Mouse (Mus musculus) liver, embryonic 16.5 days (tissue): ENCODE results near the gene Cdyl. TPM values are rescaled to one million over a fixed set of nuclear protein-coding genes. Genes with fewer than 3 reads are reported as not detected.

ENCODE experiments used
- ATAC-seq: fragments of 200-750 bp; cut with Nextera tagmentation; 2 replicates; pipeline ENCODE4 v1.8.0; 2017; ENCODE audit warnings: low read depth, mild to moderate bottlenecking, moderate number of reproducible peaks, moderate library complexity
- H3K27ac ChIP-seq: fragments of 300-500 bp; sonication (generic); 2 replicates; pipeline ENCODE4 v1.5.1; 2014; ENCODE audit warnings: mild to moderate bottlenecking, low read length
- H3K27me3 ChIP-seq: fragments of 300-500 bp; sonication (generic); 2 replicates; pipeline ENCODE4 v1.6.1; 2014; ENCODE audit warnings: low read depth, low read length, mixed read lengths; ENCODE audit not compliant: control insufficient read depth, insufficient read depth
- H3K36me3 ChIP-seq: fragments of 300-500 bp; sonication (generic); 2 replicates; pipeline ENCODE4 v1.6.1; 2014; ENCODE audit warnings: mild to moderate bottlenecking; ENCODE audit not compliant: control insufficient read depth, insufficient read depth
- H3K4me1 ChIP-seq: fragments of 300-500 bp; sonication (generic); 2 replicates; pipeline ENCODE4 v1.6.1; 2014; ENCODE audit warnings: low read depth, low read length, mixed read lengths; ENCODE audit not compliant: control insufficient read depth
- H3K4me2 ChIP-seq: fragments of 300-500 bp; sonication (generic); 2 replicates; pipeline ENCODE4 v1.6.1; 2014; ENCODE audit warnings: low read depth, low read length, mixed read lengths
- H3K4me3 ChIP-seq: fragments of 300-500 bp; sonication (generic); 2 replicates; pipeline ENCODE4 v1.5.1; 2014; ENCODE audit warnings: low read depth, mild to moderate bottlenecking, low read length
- H3K9ac ChIP-seq: fragments of 300-500 bp; sonication (generic); 2 replicates; pipeline ENCODE4 v1.6.1; 2014; ENCODE audit warnings: low read depth, low read length
- H3K9me3 ChIP-seq: fragments of 300-500 bp; sonication (generic); replicated peaks from 2 replicates; pipeline ENCODE4 v1.6.1; 2016; ENCODE audit warnings: low read length; ENCODE audit not compliant: control insufficient read depth
- WGBS: fragments of 180-500 bp; shearing (Covaris S2); extraction: QIAGEN DNeasy Blood & Tissue Kit; methylation state at CpG from one replicate; pipeline ENCODE4 v1.1.7; 2014; ENCODE audit not compliant: insufficient replicate concordance; 5-methylcytosine and 5-hydroxymethylcytosine counted together
- polyA plus RNA-seq: library from polyadenylated mRNA; unstranded; fragments of >200 nt; fragmentation: Nextera tagmentation; extraction: Ambion mirVana; gene quantifications from 2 replicates; pipeline ENCODE4 v1.2.1, GENCODE M21; 2015

The Cdyl gene
- polyA plus RNA-seq, 1 experiment from 2014 or later: 3.4 TPM

- no peaks in the 10 kb centered on the region for H3K9me3 ChIP-seq
- 0 out of 2 replicates have a peak overlapping the region, but pooled peaks have one; percentile 6 for H3K27ac ChIP-seq
- WGBS: 27% methylated on average over 3 of the region's 3 CpGs
- peaks cover 62% of the 10 kb centered on the region for H3K4me1 ChIP-seq
- no peak overlapping the region for H3K4me3 ChIP-seq
- peak; percentile 60; the same call in 1 of the 2 replicates for ATAC-seq
- no peaks in the 10 kb centered on the region for H3K36me3 ChIP-seq
- no peak overlapping the region for H3K4me2 ChIP-seq
- no peaks in the 10 kb centered on the region for H3K27me3 ChIP-seq
- H3K9ac ChIP-seq: no peak overlapping the region
Measured at GRCm38 (mm10) chr13:35764559-35764958, 104.9 kb downstream of the Cdyl start.

GRCm38 (mm10) chr13:35765817-35766216 is 106.2 kb downstream of the Cdyl start:
- H3K4me1 ChIP-seq: peaks cover 57% of the 10 kb centered on the region
- H3K4me3 ChIP-seq: no peak overlapping the region
- no peak overlapping the region for H3K9ac ChIP-seq
- H3K9me3 ChIP-seq: no peaks in the 10 kb centered on the region
- peak overlapping the region; percentile 32; the same call in 1 of the 2 replicates for H3K27ac ChIP-seq
- ATAC-seq: no peak
- H3K36me3 ChIP-seq: no peaks in the 10 kb centered on the region; the same call in 1 of the 2 replicates
- no peaks in the 10 kb centered on the region for H3K27me3 ChIP-seq
- WGBS: 59% methylated on average over 2 of the region's 2 CpGs
- no peak overlapping the region for H3K4me2 ChIP-seq

- Histone ChIP-seq H3K4me1 (peaks cover 55% of the 10 kb centered on the region), H3K27me3 (no peaks in the 10 kb centered on the region), H3K36me3 (no peaks in the 10 kb centered on the region; the same call in 1 of the 2 replicates), H3K4me3 (no peak overlapping the region), H3K9me3 (no peaks in the 10 kb centered on the region), H3K9ac (no peak overlapping the region), H3K27ac (no peak overlapping the region), H3K4me2 (no peak overlapping the region)
- WGBS: 70% methylated on average over 2 of the region's 2 CpGs
- ATAC-seq: no peak
Measured at GRCm38 (mm10) chr13:35769673-35770072, 110.0 kb downstream of the Cdyl start.

- ATAC-seq: no peak
- Histone ChIP-seq H3K4me1 (peaks cover 50% of the 10 kb centered on the region), H3K4me3 (no peak overlapping the region), H3K27ac (no peak overlapping the region), H3K36me3 (no peaks in the 10 kb centered on the region; the same call in 1 of the 2 replicates), H3K27me3 (no peaks in the 10 kb centered on the region), H3K4me2 (no peak overlapping the region), H3K9me3 (no peaks in the 10 kb centered on the region), H3K9ac (no peak overlapping the region)
- whole genome bisulfite sequencing: 85% methylated on average over 9 of the region's 9 CpGs
Measured at GRCm38 (mm10) chr13:35770421-35770820, 110.8 kb downstream of the Cdyl start.

- ATAC-seq: peak; percentile 53
- Histone ChIP-seq H3K9me3 (no peaks in the 10 kb centered on the region), H3K27me3 (no peaks in the 10 kb centered on the region), H3K4me3 (no peak overlapping the region), H3K4me1 (peaks cover 37% of the 10 kb centered on the region), H3K27ac (no peak overlapping the region), H3K36me3 (no peaks in the 10 kb centered on the region; the same call in 1 of the 2 replicates), H3K9ac (no peak overlapping the region), H3K4me2 (no peak overlapping the region)
- WGBS: 54% methylated on average over 9 of the region's 9 CpGs
Measured at GRCm38 (mm10) chr13:35771968-35772382, 112.3 kb downstream of the Cdyl start.

GRCm38 (mm10) chr13:35773763-35774162 is 114.1 kb downstream of the Cdyl start:
- Histone ChIP-seq H3K4me2 (no peak overlapping the region), H3K9me3 (no peaks in the 10 kb centered on the region), H3K4me1 (peaks cover 24% of the 10 kb centered on the region), H3K4me3 (no peak overlapping the region), H3K36me3 (no peaks in the 10 kb centered on the region; the same call in 1 of the 2 replicates), H3K27me3 (no peaks in the 10 kb centered on the region), H3K27ac (no peak overlapping the region), H3K9ac (no peak overlapping the region)
- no peak for ATAC-seq
- WGBS: 62% methylated on average over 7 of the region's 7 CpGs

- no peaks in the 10 kb centered on the region for H3K27me3 ChIP-seq
- H3K9ac ChIP-seq: no peak overlapping the region
- H3K4me1 ChIP-seq: peaks cover 21% of the 10 kb centered on the region
- no peaks in the 10 kb centered on the region for H3K36me3 ChIP-seq
- no peak overlapping the region for H3K4me2 ChIP-seq
- H3K4me3 ChIP-seq: no peak overlapping the region
- no peaks in the 10 kb centered on the region for H3K9me3 ChIP-seq
- no peak for ATAC-seq
- WGBS: 89% methylated on average over 7 of the region's 7 CpGs
- no peak overlapping the region for H3K27ac ChIP-seq
Measured at GRCm38 (mm10) chr13:35776123-35776522, 116.5 kb downstream of the Cdyl start.

- ATAC-seq: no peak
- Histone ChIP-seq H3K36me3 (no peaks in the 10 kb centered on the region), H3K4me2 (no peak overlapping the region), H3K27ac (no peak overlapping the region), H3K9me3 (no peaks in the 10 kb centered on the region), H3K4me1 (peaks cover 40% of the 10 kb centered on the region), H3K27me3 (no peaks in the 10 kb centered on the region), H3K4me3 (no peak overlapping the region), H3K9ac (peak overlapping the region; percentile 11; the same call in 1 of the 2 replicates)
- WGBS: 60% methylated on average over 3 of the region's 3 CpGs
Measured at GRCm38 (mm10) chr13:35780714-35781113, 121.1 kb downstream of the Cdyl start.

GRCm38 (mm10) chr13:35781755-35782154 is 122.1 kb downstream of the Cdyl start:
- WGBS: 64% methylated on average over 3 of the region's 3 CpGs
- H3K9me3 ChIP-seq: no peaks in the 10 kb centered on the region
- no peak overlapping the region for H3K4me3 ChIP-seq
- H3K27me3 ChIP-seq: no peaks in the 10 kb centered on the region
- H3K9ac ChIP-seq: no peak overlapping the region
- no peak overlapping the region for H3K4me2 ChIP-seq
- H3K36me3 ChIP-seq: no peaks in the 10 kb centered on the region
- no peak overlapping the region for H3K27ac ChIP-seq
- H3K4me1 ChIP-seq: peaks cover 50% of the 10 kb centered on the region
- no peak for ATAC-seq
